Mouse (Mus musculus) bone marrow, adult 2 months (tissue): ENCODE measurements around the gene Osgepl1.

ENCODE experiments used
- CTCF ChIP-seq: fragments of 200-500 bp; IDR thresholded peaks from 2 replicates; pipeline ENCODE4 v1.5.1; 2011; ENCODE audit warnings: low read length, control low read depth; ENCODE audit not compliant: control insufficient read depth, insufficient read depth
- POLR2A ChIP-seq: fragments of 200-500 bp; IDR thresholded peaks from 2 replicates; pipeline ENCODE4 v1.6.1; 2011; ENCODE audit warnings: low read depth, mild to moderate bottlenecking, control low read depth, low read length, borderline replicate concordance; ENCODE audit not compliant: control insufficient read depth

- TF ChIP-seq CTCF (no peak), POLR2A (no peak)
Observed at GRCm38 (mm10) chr1:53321662-53322344, 8.4 kb downstream of the Osgepl1 start.
